Mouse (Mus musculus) telencephalon, adult 2 months (tissue): Measurements from ENCODE around the gene Fut7.

ENCODE experiments used
- DNase-seq: peaks from one replicate; pipeline ENCODE4 v3.0.0-alpha.2; 2011; ENCODE audit warnings: low read depth, low spot score

The Fut7 gene

DNA sequence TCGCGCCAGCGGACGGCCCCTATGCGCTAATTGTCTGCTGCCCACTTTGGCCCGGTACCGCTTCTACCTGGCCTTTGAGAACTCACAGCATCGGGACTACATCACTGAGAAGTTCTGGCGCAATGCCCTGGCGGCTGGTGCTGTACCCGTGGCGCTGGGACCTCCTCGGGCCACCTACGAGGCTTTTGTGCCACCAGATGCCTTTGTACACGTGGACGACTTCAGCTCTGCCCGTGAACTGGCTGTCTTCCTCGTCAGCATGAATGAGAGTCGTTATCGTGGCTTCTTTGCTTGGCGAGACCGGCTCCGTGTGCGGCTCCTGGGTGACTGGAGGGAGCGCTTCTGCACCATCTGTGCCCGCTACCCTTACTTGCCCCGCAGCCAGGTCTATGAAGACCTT is 2.4 kb downstream of the Fut7 start:
- DNase-seq, result no peak

DNA sequence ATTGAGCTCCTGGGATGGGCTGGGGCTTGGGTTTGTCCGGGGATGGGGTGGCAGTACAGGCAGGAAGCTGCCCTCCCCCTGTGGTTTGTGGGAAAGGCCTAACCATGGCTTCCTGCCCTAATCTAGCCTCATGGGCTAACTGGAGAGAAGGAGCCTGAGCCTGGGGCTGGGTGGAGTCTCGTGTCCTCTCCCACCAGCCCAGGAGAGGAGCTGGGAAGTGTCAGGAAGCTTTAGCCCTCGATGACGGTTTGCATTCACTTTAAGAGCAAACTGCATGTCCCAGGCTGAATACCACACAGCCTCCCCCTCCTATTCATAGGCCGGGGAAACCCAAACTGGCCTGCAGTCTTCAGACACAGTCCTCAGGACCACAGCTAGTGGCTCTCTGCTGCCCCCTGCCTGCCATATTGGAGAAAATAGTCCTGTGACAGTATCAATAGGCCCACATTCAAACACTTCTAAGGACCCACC is 3.7 kb downstream of the Fut7 start:
- no peak for DNase-seq

DNA sequence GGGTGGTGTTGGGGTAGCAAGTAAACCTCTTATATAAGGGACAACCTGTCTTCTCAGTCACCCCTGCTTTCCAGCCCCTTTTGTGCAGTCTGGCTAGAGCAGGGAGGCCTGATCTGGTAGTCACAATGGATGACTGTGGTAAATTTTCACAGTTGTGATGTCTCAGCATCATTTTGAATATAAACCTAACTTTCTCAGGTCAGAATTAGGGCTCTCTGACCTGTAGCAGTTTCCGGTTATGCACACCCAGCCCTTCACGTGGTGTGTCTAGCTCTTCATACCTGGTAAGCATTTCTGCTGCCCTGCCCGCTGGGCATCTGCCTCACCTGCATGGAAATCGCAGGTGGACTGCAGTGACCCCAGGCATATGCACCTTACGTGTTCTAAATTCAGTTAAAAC is 4.2 kb downstream of the Fut7 start:
- no peak for DNase-seq

DNA sequence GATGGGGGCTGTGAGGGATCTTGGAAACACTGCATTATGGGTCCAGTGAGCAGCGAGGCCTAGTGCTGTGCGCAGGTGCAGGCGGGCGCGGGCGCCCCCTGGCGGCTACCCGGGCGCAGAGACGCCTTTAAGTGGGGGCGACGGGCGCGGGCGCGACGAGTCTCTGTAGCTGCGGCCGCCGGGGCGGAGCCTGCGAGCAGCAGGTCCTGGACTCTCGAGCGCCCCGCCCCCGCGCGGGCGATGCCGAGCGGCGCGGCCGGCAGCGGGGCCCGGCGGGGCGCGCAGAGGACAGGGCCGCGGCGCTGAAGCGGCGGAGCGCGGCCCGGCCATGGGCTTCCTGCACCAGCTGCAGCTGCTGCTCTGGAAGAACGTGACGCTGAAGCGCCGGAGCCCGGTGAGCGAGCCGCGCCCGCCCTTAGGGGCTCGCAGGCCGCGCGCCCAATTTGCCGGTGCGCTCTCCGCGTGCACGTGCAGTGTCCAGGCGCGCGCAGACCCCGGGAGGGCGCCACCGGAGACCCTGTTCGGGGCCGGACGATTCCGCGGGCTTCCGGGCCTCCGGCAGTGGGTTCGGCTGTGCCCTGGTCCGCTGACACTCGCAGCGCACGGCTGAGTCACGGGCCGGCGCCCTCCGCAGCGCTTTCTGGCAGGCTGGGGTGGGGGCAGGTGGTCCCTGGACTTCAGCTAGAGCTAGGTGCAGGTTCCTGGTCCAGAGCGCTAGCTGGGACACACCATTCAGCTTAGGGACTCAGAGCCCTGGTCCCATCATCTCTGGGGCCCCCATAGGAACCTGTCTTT is 5.6 kb downstream of the Fut7 start, which contains the start of gene Abca2:
Gene Abca2, plus strand, starts transcription at position 262 of the 795 bp plus-strand sequence.
- DNase-seq, result peak; percentile 84

- no peak for DNase-seq
These were observed 6.5 kb downstream of the Fut7 start for GRCm38 (mm10) chr2:25429435-25430180.

GRCm38 (mm10) chr2:25430395-25431233 is 7.5 kb downstream of the Fut7 start:
- DNase-seq, result no peak

DNA sequence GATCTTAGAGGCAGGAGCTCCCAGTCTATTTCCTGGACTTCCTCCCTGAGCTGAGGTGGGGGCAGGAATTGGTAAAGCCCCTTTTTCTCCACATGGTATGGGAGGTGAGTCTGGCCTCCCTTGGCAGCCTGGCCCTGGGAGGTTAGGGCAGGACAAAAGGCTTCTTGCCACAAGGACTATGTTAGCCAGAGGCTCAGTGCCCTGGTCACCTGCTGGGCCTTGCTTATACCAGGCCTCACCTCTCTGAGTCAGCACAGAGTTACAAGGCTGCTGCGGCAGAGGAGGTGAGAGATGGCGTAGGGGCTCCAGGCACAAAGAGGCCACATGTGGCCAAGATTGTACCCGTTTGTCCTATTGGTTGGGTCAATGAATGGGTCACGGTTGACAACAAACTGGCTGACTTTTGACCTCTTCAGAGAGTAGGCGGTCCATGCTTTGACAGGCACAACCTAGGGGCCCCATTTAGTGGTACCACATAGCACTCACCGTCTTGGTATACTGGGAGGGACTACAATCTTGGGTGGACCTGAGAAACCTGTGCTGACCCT is 8.3 kb downstream of the Fut7 start:
- no peak for DNase-seq

- DNase-seq, result no peak
These were observed 9.4 kb downstream of the Fut7 start for GRCm38 (mm10) chr2:25432326-25433098.

GRCm38 (mm10) chr2:25433101-25433500 is 10.0 kb downstream of the Fut7 start:
- DNase-seq, result no peak

DNA sequence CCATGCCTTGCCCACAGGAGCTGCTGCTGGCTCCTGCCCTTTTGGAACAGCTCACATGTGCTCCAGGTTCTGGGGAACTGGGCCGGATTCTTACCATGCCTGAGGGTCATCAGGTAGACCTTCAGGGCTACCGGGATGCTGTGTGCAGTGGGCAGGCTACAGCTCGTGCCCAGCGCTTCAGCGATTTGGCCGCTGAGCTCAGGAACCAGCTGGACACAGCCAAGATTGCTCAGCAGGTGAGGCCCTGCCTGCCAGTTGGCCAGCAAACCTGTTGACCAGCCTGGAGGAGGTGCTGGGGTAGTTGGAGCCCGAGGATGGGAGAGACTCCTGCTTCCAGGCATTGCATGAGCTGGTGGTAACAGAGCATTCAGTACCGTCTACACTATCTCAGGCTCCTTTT is 11.2 kb downstream of the Fut7 start:
- no peak for DNase-seq

DNA sequence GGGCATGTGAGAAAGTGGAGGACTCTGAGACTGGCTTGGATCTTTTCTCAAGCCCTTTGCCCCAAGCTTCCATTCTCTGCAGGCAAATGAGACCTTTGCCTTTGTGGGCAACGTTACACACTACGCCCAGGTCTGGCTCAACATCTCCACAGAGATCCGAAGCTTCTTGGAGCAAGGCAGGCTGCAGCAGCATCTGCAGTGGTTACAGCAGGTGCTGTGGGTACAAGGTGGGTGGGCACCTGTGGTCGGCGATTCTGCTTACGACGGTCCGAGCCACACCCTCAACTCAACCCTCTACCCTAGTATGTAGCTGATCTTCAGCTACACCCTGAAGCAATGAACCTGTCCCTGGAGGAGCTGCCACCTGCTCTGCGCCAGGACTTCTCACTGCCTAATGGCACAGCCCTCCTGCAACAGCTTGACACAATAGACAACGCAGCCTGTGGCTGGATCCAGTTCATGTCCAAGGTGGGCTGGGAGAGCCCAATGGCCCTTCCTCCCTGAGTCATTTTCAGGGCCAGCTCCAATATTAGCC is 13.3 kb downstream of the Fut7 start:
- DNase-seq, result no peak

- no peak for DNase-seq
These were observed 18.0 kb downstream of the Fut7 start for GRCm38 (mm10) chr2:25441067-25441466.

GRCm38 (mm10) chr2:25442682-25443081 is 19.6 kb downstream of the Fut7 start:
- DNase-seq, result no peak

GRCm38 (mm10) chr2:25450853-25451647 is 28.0 kb downstream of the Fut7 start:
- DNase-seq, result no peak

DNA sequence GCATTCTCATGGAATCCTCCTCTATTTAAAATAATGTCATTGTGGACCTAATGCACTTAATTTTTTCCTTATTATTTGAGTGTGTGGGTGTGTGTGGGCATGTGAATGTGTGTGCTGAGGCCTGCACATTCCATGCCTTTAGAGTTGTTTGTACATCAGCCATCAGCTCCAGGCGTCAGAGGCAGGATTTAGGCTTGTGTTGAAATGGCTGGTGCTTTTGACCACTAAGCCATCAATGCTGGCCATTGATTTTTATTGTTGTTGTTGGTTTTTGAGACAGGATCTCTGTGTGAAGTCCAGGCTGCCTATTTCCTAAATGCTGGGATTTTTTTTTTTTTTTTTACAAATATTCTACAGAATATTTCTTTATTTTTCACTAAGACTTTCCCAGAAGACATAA is 29.9 kb downstream of the Fut7 start:
- DNase-seq, result no peak

- DNase-seq, result no peak
These were observed 33.3 kb downstream of the Fut7 start, which contains the start of gene Clic3 for GRCm38 (mm10) chr2:25456205-25456953. Gene Clic3, plus strand, starts transcription at chr2:25456838.

DNA sequence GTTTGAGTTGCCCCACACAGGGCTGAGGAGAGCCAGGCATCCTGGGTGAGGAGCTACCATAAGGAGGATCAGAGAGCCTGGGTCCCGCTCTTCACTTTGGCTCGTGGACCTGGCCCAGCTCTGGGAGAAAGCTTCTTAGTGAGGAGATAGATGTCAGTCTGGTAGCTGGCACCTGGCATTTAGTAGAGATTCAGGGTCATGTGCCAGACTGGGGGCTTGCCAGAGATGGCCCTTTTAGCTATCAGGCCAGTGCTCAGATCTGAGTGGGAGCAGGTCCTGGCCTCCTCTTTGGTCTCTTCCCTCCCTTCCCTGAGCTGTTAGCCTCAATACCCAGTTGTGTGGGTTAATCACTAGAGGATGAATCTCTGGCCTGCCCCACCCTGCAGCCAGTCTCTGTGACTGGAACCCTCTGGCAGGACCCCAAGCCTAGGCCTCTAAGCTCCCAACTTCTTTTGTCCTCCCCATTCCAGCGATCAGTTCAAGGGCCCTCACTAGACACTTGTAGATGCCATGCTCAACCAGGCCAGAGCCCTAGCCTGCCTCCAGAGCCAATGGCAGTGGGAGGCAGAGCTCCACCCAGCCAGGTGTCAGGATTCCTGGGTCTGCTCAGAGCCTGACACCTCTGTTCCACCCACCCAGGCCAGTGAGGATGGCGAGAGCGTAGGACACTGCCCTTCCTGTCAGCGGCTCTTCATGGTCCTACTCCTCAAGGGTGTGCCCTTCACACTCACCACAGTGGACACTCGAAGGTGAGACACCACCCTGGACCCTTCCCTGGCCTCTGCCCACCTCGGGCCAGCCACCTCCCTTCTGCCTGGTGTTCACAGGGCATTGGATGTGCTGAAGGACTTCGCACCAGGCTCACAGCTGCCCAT is 34.2 kb downstream of the Fut7 start:
- no peak for DNase-seq

- peak; percentile 6 for DNase-seq
These were observed 35.8 kb downstream of the Fut7 start for GRCm38 (mm10) chr2:25458911-25459310.
